Mouse (Mus musculus): ENCODE data around the gene Olfr934. TPM values are rescaled to one million over a fixed set of nuclear protein-coding genes. Genes with fewer than 3 reads are reported as not detected.

Olfr934 gene
- not detected in 2 replicates for polyA plus RNA-seq (2015; fragmentation: Nextera tagmentation; extraction: Ambion mirVana)

GRCm38 (mm10) chr9:38988215-38988614 lies at the start of gene Olfr934:
Gene Olfr934, minus strand, starts transcription at chr9:38988315.
- Histone ChIP-seq H3K9ac (ENCODE audit: low read depth, low read length) (no peak within 1 kb of the TSS), H3K4me2 (replicated peaks; ENCODE audit: low read depth) (no peak within 1 kb of the TSS), H3K27ac (ENCODE audit: low read depth, low read length) (no peak within 1 kb of the TSS), H3K9me3 (ENCODE audit: control insufficient read depth) (no peaks in the 10 kb centered on the region), H3K27me3 (replicated peaks; ENCODE audit: control insufficient read depth, insufficient read depth, low read length) (no peaks in the 10 kb centered on the region), H3K36me3 (ENCODE audit: control insufficient read depth, insufficient read depth) (no peaks in the 10 kb centered on the region), H3K4me1 (replicated peaks; ENCODE audit: control insufficient read depth, insufficient read depth, low read length) (no peaks in the 10 kb centered on the region), H3K4me3 (ENCODE audit: low read depth, low read length) (no peak within 1 kb of the TSS)
- 86% methylated on average over 2 of the region's 2 CpGs for WGBS
- ATAC-seq: no peak
- TF ChIP-seq CTCF (IDR thresholded peaks at IDR 0.05; ENCODE audit: low read depth): no peak

GRCm38 (mm10) chr9:39023277-39023676 lies 35.2 kb upstream of the Olfr934 start, which contains the start of gene Olfr146:
Gene Olfr146, minus strand, starts transcription at chr9:39023377.
- TF ChIP-seq CTCF (IDR thresholded peaks at IDR 0.05; ENCODE audit: low read depth): no peak
- H3K27ac ChIP-seq (ENCODE audit: low read depth, low read length): no peak within 1 kb of the TSS
- WGBS: 78% methylated on average over 1 of the region's 1 CpGs
- H3K4me3 ChIP-seq (ENCODE audit: low read depth, low read length): no peak within 1 kb of the TSS
- no peak within 1 kb of the TSS for H3K4me2 ChIP-seq (replicated peaks; ENCODE audit: low read depth)
- H3K27me3 ChIP-seq (replicated peaks; ENCODE audit: control insufficient read depth, insufficient read depth, low read length): no peaks in the 10 kb centered on the region
- no peaks in the 10 kb centered on the region for H3K9me3 ChIP-seq (ENCODE audit: control insufficient read depth)
- no peak within 1 kb of the TSS for H3K9ac ChIP-seq (ENCODE audit: low read depth, low read length)
- H3K36me3 ChIP-seq (ENCODE audit: control insufficient read depth, insufficient read depth): no peaks in the 10 kb centered on the region
- ATAC-seq: no peak
- H3K4me1 ChIP-seq (replicated peaks; ENCODE audit: control insufficient read depth, insufficient read depth, low read length): no peaks in the 10 kb centered on the region

GRCm38 (mm10) chr9:38999583-38999982 lies 11.5 kb upstream of the Olfr934 start, which contains the start of gene Olfr935:
Gene Olfr935, minus strand, starts transcription at chr9:38999683.
- H3K27ac ChIP-seq (ENCODE audit: low read depth, low read length): no peak within 1 kb of the TSS
- WGBS: 70% methylated on average over 2 of the region's 2 CpGs
- no peak for TF ChIP-seq CTCF (IDR thresholded peaks at IDR 0.05; ENCODE audit: low read depth)
- H3K4me1 ChIP-seq (replicated peaks; ENCODE audit: control insufficient read depth, insufficient read depth, low read length): no peaks in the 10 kb centered on the region
- ATAC-seq: no peak
- H3K9ac ChIP-seq (ENCODE audit: low read depth, low read length): no peak within 1 kb of the TSS
- no peak within 1 kb of the TSS for H3K4me3 ChIP-seq (ENCODE audit: low read depth, low read length)
- H3K9me3 ChIP-seq (ENCODE audit: control insufficient read depth): no peaks in the 10 kb centered on the region
- no peaks in the 10 kb centered on the region for H3K36me3 ChIP-seq (ENCODE audit: control insufficient read depth, insufficient read depth)
- H3K27me3 ChIP-seq (replicated peaks; ENCODE audit: control insufficient read depth, insufficient read depth, low read length): no peaks in the 10 kb centered on the region
- no peak within 1 kb of the TSS for H3K4me2 ChIP-seq (replicated peaks; ENCODE audit: low read depth)

GRCm38 (mm10) chr9:38972013-38972412 lies 16.1 kb downstream of the Olfr934 start, which contains the start of gene Olfr933:
Gene Olfr933, plus strand, starts transcription at chr9:38972313.
- no peak within 1 kb of the TSS for H3K4me3 ChIP-seq (ENCODE audit: low read depth, low read length)
- H3K27ac ChIP-seq (ENCODE audit: low read depth, low read length): no peak within 1 kb of the TSS
- H3K36me3 ChIP-seq (ENCODE audit: control insufficient read depth, insufficient read depth): no peaks in the 10 kb centered on the region
- no peaks in the 10 kb centered on the region for H3K4me1 ChIP-seq (replicated peaks; ENCODE audit: control insufficient read depth, insufficient read depth, low read length)
- ATAC-seq: no peak
- H3K4me2 ChIP-seq (replicated peaks; ENCODE audit: low read depth): no peak within 1 kb of the TSS
- no peak within 1 kb of the TSS for H3K9ac ChIP-seq (ENCODE audit: low read depth, low read length)
- TF ChIP-seq CTCF (IDR thresholded peaks at IDR 0.05; ENCODE audit: low read depth): no peak
- H3K27me3 ChIP-seq (replicated peaks; ENCODE audit: control insufficient read depth, insufficient read depth, low read length): no peaks in the 10 kb centered on the region
- WGBS: 77% methylated on average over 4 of the region's 4 CpGs
- no peaks in the 10 kb centered on the region for H3K9me3 ChIP-seq (ENCODE audit: control insufficient read depth)

GRCm38 (mm10) chr9:38954124-38954416 lies 34.0 kb downstream of the Olfr934 start:
- Histone ChIP-seq H3K4me3 (ENCODE audit: low read depth, low read length) (no peak overlapping the region), H3K27ac (ENCODE audit: low read depth, low read length) (no peak overlapping the region), H3K27me3 (replicated peaks; ENCODE audit: control insufficient read depth, insufficient read depth, low read length) (no peaks in the 10 kb centered on the region), H3K4me1 (replicated peaks; ENCODE audit: control insufficient read depth, insufficient read depth, low read length) (no peaks in the 10 kb centered on the region), H3K36me3 (ENCODE audit: control insufficient read depth, insufficient read depth) (no peaks in the 10 kb centered on the region), H3K9ac (ENCODE audit: low read depth, low read length) (no peak overlapping the region), H3K4me2 (replicated peaks; ENCODE audit: low read depth) (0 out of 2 replicates have a peak overlapping the region, but pooled peaks have one; percentile 31), H3K9me3 (ENCODE audit: control insufficient read depth) (no peaks in the 10 kb centered on the region)
- 74% methylated on average over 4 of the region's 4 CpGs for WGBS
- ATAC-seq: no peak
- peak; percentile 44; the same call in 1 of the 2 replicates for TF ChIP-seq CTCF (IDR thresholded peaks at IDR 0.05; ENCODE audit: low read depth)

- Histone ChIP-seq H3K9me3 (ENCODE audit: control insufficient read depth) (no peaks in the 10 kb centered on the region), H3K4me2 (replicated peaks; ENCODE audit: low read depth) (0 out of 2 replicates have a peak overlapping the region, but pooled peaks have one; percentile 31), H3K4me3 (ENCODE audit: low read depth, low read length) (no peak overlapping the region), H3K27me3 (replicated peaks; ENCODE audit: control insufficient read depth, insufficient read depth, low read length) (no peaks in the 10 kb centered on the region), H3K9ac (ENCODE audit: low read depth, low read length) (no peak overlapping the region), H3K36me3 (ENCODE audit: control insufficient read depth, insufficient read depth) (no peaks in the 10 kb centered on the region), H3K4me1 (replicated peaks; ENCODE audit: control insufficient read depth, insufficient read depth, low read length) (no peaks in the 10 kb centered on the region), H3K27ac (ENCODE audit: low read depth, low read length) (no peak overlapping the region)
- 43% methylated on average over 7 of the region's 7 CpGs for WGBS
- no peak for TF ChIP-seq CTCF (IDR thresholded peaks at IDR 0.05; ENCODE audit: low read depth)
- ATAC-seq: no peak
Measured at GRCm38 (mm10) chr9:38953401-38954123, 34.6 kb downstream of the Olfr934 start.

Other genes with a start within 250 kb of the Olfr934 start
- gene Olfr920, start 236.0 kb downstream of the Olfr934 start, polyA plus RNA-seq (2015; fragmentation: Nextera tagmentation; extraction: Ambion mirVana): 0.07 TPM in 2 replicates
- not detected in 2 replicates for gene Olfr921, start 215.2 kb downstream of the Olfr934 start, polyA plus RNA-seq (2015; fragmentation: Nextera tagmentation; extraction: Ambion mirVana)
- not detected in 2 replicates for gene Olfr922, start 173.7 kb downstream of the Olfr934 start, polyA plus RNA-seq (2015; fragmentation: Nextera tagmentation; extraction: Ambion mirVana)
- gene Olfr923, start 161.8 kb downstream of the Olfr934 start, polyA plus RNA-seq (2015; fragmentation: Nextera tagmentation; extraction: Ambion mirVana): not detected in 2 replicates
- gene Olfr924, start 143.9 kb downstream of the Olfr934 start, polyA plus RNA-seq (2015; fragmentation: Nextera tagmentation; extraction: Ambion mirVana): not detected in 2 replicates
- gene Olfr26, start 133.3 kb downstream of the Olfr934 start, polyA plus RNA-seq (2015; fragmentation: Nextera tagmentation; extraction: Ambion mirVana): not detected in 2 replicates
- gene Olfr926, start 111.2 kb downstream of the Olfr934 start, polyA plus RNA-seq (2015; fragmentation: Nextera tagmentation; extraction: Ambion mirVana): not detected in 2 replicates
- gene Olfr930, start 58.5 kb downstream of the Olfr934 start, polyA plus RNA-seq (2015; fragmentation: Nextera tagmentation; extraction: Ambion mirVana): not detected in 2 replicates
- not detected in 2 replicates for gene Olfr933, start 16.0 kb downstream of the Olfr934 start, polyA plus RNA-seq (2015; fragmentation: Nextera tagmentation; extraction: Ambion mirVana)
- gene Olfr935, start 11.4 kb upstream of the Olfr934 start, polyA plus RNA-seq (2015; fragmentation: Nextera tagmentation; extraction: Ambion mirVana): not detected in 2 replicates
- not detected in 2 replicates for gene Olfr146, start 35.1 kb upstream of the Olfr934 start, polyA plus RNA-seq (2015; fragmentation: Nextera tagmentation; extraction: Ambion mirVana)
- gene Olfr937, start 76.6 kb upstream of the Olfr934 start, polyA plus RNA-seq (2015; fragmentation: Nextera tagmentation; extraction: Ambion mirVana): not detected in 2 replicates
- gene Olfr938, start 90.6 kb upstream of the Olfr934 start, polyA plus RNA-seq (2015; fragmentation: Nextera tagmentation; extraction: Ambion mirVana): not detected in 2 replicates
- not detected in 2 replicates for gene Olfr27, start 139.8 kb upstream of the Olfr934 start, polyA plus RNA-seq (2015; fragmentation: Nextera tagmentation; extraction: Ambion mirVana)
- not detected in 2 replicates for gene Olfr943, start 178.0 kb upstream of the Olfr934 start, polyA plus RNA-seq (2015; fragmentation: Nextera tagmentation; extraction: Ambion mirVana)
- not detected in 2 replicates for gene Olfr944, start 213.6 kb upstream of the Olfr934 start, polyA plus RNA-seq (2015; fragmentation: Nextera tagmentation; extraction: Ambion mirVana)

Data from intestine, postnatal 0 days (tissue).